Mouse (Mus musculus): ENCODE measurements around the gene Snrnp40. TPM values are rescaled to one million over a fixed set of nuclear protein-coding genes. Genes with fewer than 3 reads are reported as not detected.

Snrnp40 gene
- polyA plus RNA-seq, 1 experiment from 2014 or later, result 62.9 TPM

GRCm38 (mm10) chr4:130325446-130325845 is 34.5 kb upstream of the Snrnp40 start:
- H3K4me1 ChIP-seq (replicated peaks; ENCODE audit: control insufficient read depth, insufficient read depth), result no peaks in the 10 kb centered on the region
- WGBS, result 96% methylated on average over 2 of the region's 2 CpGs
- DNase-seq (ENCODE audit: low spot score) (no peak), ATAC-seq (ENCODE audit: low FRiP score, low TSS enrichment) (no peak)
- no peak overlapping the region for H3K4me2 ChIP-seq (replicated peaks; ENCODE audit: low read depth)
- peaks cover 18% of the 10 kb centered on the region for H3K36me3 ChIP-seq (ENCODE audit: control insufficient read depth, insufficient read depth, low read length)
- H3K9ac ChIP-seq (ENCODE audit: low read length), result no peak overlapping the region
- H3K27ac ChIP-seq (replicated peaks), result no peak overlapping the region
- H3K27me3 ChIP-seq (ENCODE audit: control insufficient read depth, insufficient read depth, low read length), result no peaks in the 10 kb centered on the region
- H3K4me3 ChIP-seq (ENCODE audit: low read depth, low read length), result no peak overlapping the region
- TF ChIP-seq CTCF (IDR thresholded peaks at IDR 0.05; ENCODE audit: low read depth) (peak; percentile 12; the same call in 1 of the 2 replicates), EP300 (optimal IDR thresholded peaks at IDR 0.05) (no peak)
- no peaks in the 10 kb centered on the region for H3K9me3 ChIP-seq (ENCODE audit: control insufficient read depth, low read length)

- no peak overlapping the region for H3K4me2 ChIP-seq (replicated peaks; ENCODE audit: low read depth)
- WGBS, result 88% methylated on average over 9 of the region's 9 CpGs
- H3K27ac ChIP-seq (replicated peaks), result no peak overlapping the region
Observed at GRCm38 (mm10) chr4:130327366-130327765, 32.6 kb upstream of the Snrnp40 start.

GRCm38 (mm10) chr4:130335867-130336266 is 24.1 kb upstream of the Snrnp40 start:
- Histone ChIP-seq H3K9ac (ENCODE audit: low read length) (no peak overlapping the region), H3K27ac (replicated peaks) (no peak overlapping the region), H3K27me3 (ENCODE audit: control insufficient read depth, insufficient read depth, low read length) (no peaks in the 10 kb centered on the region), H3K4me3 (ENCODE audit: low read depth, low read length) (no peak overlapping the region), H3K36me3 (ENCODE audit: control insufficient read depth, insufficient read depth, low read length) (peaks cover 9% of the 10 kb centered on the region), H3K4me1 (replicated peaks; ENCODE audit: control insufficient read depth, insufficient read depth) (no peaks in the 10 kb centered on the region), H3K4me2 (replicated peaks; ENCODE audit: low read depth) (no peak overlapping the region), H3K9me3 (ENCODE audit: control insufficient read depth, low read length) (no peaks in the 10 kb centered on the region)
- DNase-seq (ENCODE audit: low spot score) (no peak), ATAC-seq (ENCODE audit: low FRiP score, low TSS enrichment) (no peak)
- WGBS, result 66% methylated on average over 5 of the region's 5 CpGs
- TF ChIP-seq CTCF (IDR thresholded peaks at IDR 0.05; ENCODE audit: low read depth) (no peak), EP300 (optimal IDR thresholded peaks at IDR 0.05) (no peak)

More at GRCm38 (mm10) chr4:130327366-130327765, 32.6 kb upstream of the Snrnp40 start:
- H3K9me3 ChIP-seq (ENCODE audit: control insufficient read depth, low read length), result no peaks in the 10 kb centered on the region
- no peak for TF ChIP-seq EP300 (optimal IDR thresholded peaks at IDR 0.05)
- no peak for TF ChIP-seq CTCF (IDR thresholded peaks at IDR 0.05; ENCODE audit: low read depth)
- H3K4me3 ChIP-seq (ENCODE audit: low read depth, low read length), result no peak overlapping the region
- H3K9ac ChIP-seq (ENCODE audit: low read length), result no peak overlapping the region
- no peak for ATAC-seq (ENCODE audit: low FRiP score, low TSS enrichment)
- H3K27me3 ChIP-seq (ENCODE audit: control insufficient read depth, insufficient read depth, low read length), result no peaks in the 10 kb centered on the region
- no peaks in the 10 kb centered on the region for H3K4me1 ChIP-seq (replicated peaks; ENCODE audit: control insufficient read depth, insufficient read depth)
- no peak for DNase-seq (ENCODE audit: low spot score)
- peaks cover 14% of the 10 kb centered on the region for H3K36me3 ChIP-seq (ENCODE audit: control insufficient read depth, insufficient read depth, low read length)

GRCm38 (mm10) chr4:130341691-130342090 is 18.2 kb upstream of the Snrnp40 start:
- no peaks in the 10 kb centered on the region for H3K4me1 ChIP-seq (replicated peaks; ENCODE audit: control insufficient read depth, insufficient read depth)
- H3K9ac ChIP-seq (ENCODE audit: low read length), result no peak overlapping the region
- H3K27me3 ChIP-seq (ENCODE audit: control insufficient read depth, insufficient read depth, low read length), result no peaks in the 10 kb centered on the region
- H3K4me3 ChIP-seq (ENCODE audit: low read depth, low read length), result no peak overlapping the region
- TF ChIP-seq EP300 (optimal IDR thresholded peaks at IDR 0.05) (no peak), CTCF (IDR thresholded peaks at IDR 0.05; ENCODE audit: low read depth) (peak; percentile 93)
- H3K27ac ChIP-seq (replicated peaks), result no peak overlapping the region
- H3K9me3 ChIP-seq (ENCODE audit: control insufficient read depth, low read length), result no peaks in the 10 kb centered on the region
- WGBS, result 22% methylated on average over 4 of the region's 4 CpGs
- H3K36me3 ChIP-seq (ENCODE audit: control insufficient read depth, insufficient read depth, low read length), result peaks cover 6% of the 10 kb centered on the region
- 0 out of 2 replicates have a peak, but pooled peaks have one; percentile 40 for ATAC-seq (ENCODE audit: low FRiP score, low TSS enrichment)
- H3K4me2 ChIP-seq (replicated peaks; ENCODE audit: low read depth), result no peak overlapping the region
- DNase-seq (ENCODE audit: low spot score), result peak; percentile 63

- Histone ChIP-seq H3K27ac (replicated peaks) (no peak overlapping the region), H3K9me3 (ENCODE audit: control insufficient read depth, low read length) (no peaks in the 10 kb centered on the region), H3K4me1 (replicated peaks; ENCODE audit: control insufficient read depth, insufficient read depth) (no peaks in the 10 kb centered on the region), H3K9ac (ENCODE audit: low read length) (no peak overlapping the region), H3K4me2 (replicated peaks; ENCODE audit: low read depth) (no peak overlapping the region), H3K4me3 (ENCODE audit: low read depth, low read length) (no peak overlapping the region), H3K27me3 (ENCODE audit: control insufficient read depth, insufficient read depth, low read length) (no peaks in the 10 kb centered on the region), H3K36me3 (ENCODE audit: control insufficient read depth, insufficient read depth, low read length) (peaks cover 9% of the 10 kb centered on the region; the same call in 1 of the 2 replicates)
- no peak for TF ChIP-seq EP300 (optimal IDR thresholded peaks at IDR 0.05)
- peak; percentile 51 for TF ChIP-seq CTCF (IDR thresholded peaks at IDR 0.05; ENCODE audit: low read depth)
- WGBS, result 92% methylated on average over 6 of the region's 6 CpGs
- DNase-seq (ENCODE audit: low spot score), result no peak
- no peak for ATAC-seq (ENCODE audit: low FRiP score, low TSS enrichment)
Observed at GRCm38 (mm10) chr4:130349666-130350065, 10.3 kb upstream of the Snrnp40 start.

GRCm38 (mm10) chr4:130350690-130351422 is 9.1 kb upstream of the Snrnp40 start:
- 87% methylated on average over 16 of the region's 16 CpGs for WGBS
- no peak overlapping the region for H3K4me3 ChIP-seq (ENCODE audit: low read depth, low read length)
- ATAC-seq (ENCODE audit: low FRiP score, low TSS enrichment) (no peak), DNase-seq (ENCODE audit: low spot score) (no peak)
- 0 out of 2 replicates have a peak, but pooled peaks have one; percentile 12 for TF ChIP-seq CTCF (IDR thresholded peaks at IDR 0.05; ENCODE audit: low read depth)
- TF ChIP-seq EP300 (optimal IDR thresholded peaks at IDR 0.05), result no peak
- no peak overlapping the region for H3K4me2 ChIP-seq (replicated peaks; ENCODE audit: low read depth)
- H3K9ac ChIP-seq (ENCODE audit: low read length), result no peak overlapping the region
- H3K9me3 ChIP-seq (ENCODE audit: control insufficient read depth, low read length), result no peaks in the 10 kb centered on the region
- H3K36me3 ChIP-seq (ENCODE audit: control insufficient read depth, insufficient read depth, low read length), result peaks cover 9% of the 10 kb centered on the region; the same call in 1 of the 2 replicates
- H3K27me3 ChIP-seq (ENCODE audit: control insufficient read depth, insufficient read depth, low read length), result no peaks in the 10 kb centered on the region
- no peak overlapping the region for H3K27ac ChIP-seq (replicated peaks)
- H3K4me1 ChIP-seq (replicated peaks; ENCODE audit: control insufficient read depth, insufficient read depth), result no peaks in the 10 kb centered on the region

All from stomach, postnatal 0 days (tissue).